Mouse (Mus musculus): ENCODE results near the gene Akr1c14. TPM values are rescaled to one million over a fixed set of nuclear protein-coding genes. Genes with fewer than 3 reads are reported as not detected.
"Not testable (repeated sequence)": the region's sequence is repeated elsewhere in the genome, so short reads cannot be mapped to it uniquely, and the experiment has no call there.

The Akr1c14 gene
- polyA plus RNA-seq, 2 experiments from 2014 or later = not detected

GRCm38 (mm10) chr13:4124471-4124870 is 75.7 kb downstream of the Akr1c14 start:
- not testable (repeated sequence) for ATAC-seq

GRCm38 (mm10) chr13:4125846-4126245 is 77.0 kb downstream of the Akr1c14 start:
- ATAC-seq = not testable (repeated sequence)

- ATAC-seq = peak; percentile 59
Measured at GRCm38 (mm10) chr13:4129100-4129499, 80.3 kb downstream of the Akr1c14 start.

GRCm38 (mm10) chr13:4131317-4131716 is 82.5 kb downstream of the Akr1c14 start:
- ATAC-seq = no peak

GRCm38 (mm10) chr13:4131721-4132120 is 82.9 kb downstream of the Akr1c14 start:
- ATAC-seq = no peak

GRCm38 (mm10) chr13:4133070-4133469 is 84.3 kb downstream of the Akr1c14 start:
- no peak for ATAC-seq

Other genes starting within 250 kb of the Akr1c14 start
- not detected for gene Calml3, start 244.7 kb upstream of the Akr1c14 start, polyA plus RNA-seq (2017; shearing (Covaris generic))
- gene Calm4, start 211.3 kb upstream of the Akr1c14 start, polyA plus RNA-seq (2017; shearing (Covaris generic)) = not detected
- not detected for gene Calm5, start 194.8 kb upstream of the Akr1c14 start, polyA plus RNA-seq (2017; shearing (Covaris generic))
- gene Net1, start 130.8 kb upstream of the Akr1c14 start, polyA plus RNA-seq (2017; shearing (Covaris generic)) = 10 to 100 TPM; 25.3 to 27.0 TPM
- under 1 TPM in 1 of 2 experiments, not detected in 1; 0.33 TPM for gene Tubal3, start 130.7 kb upstream of the Akr1c14 start, polyA plus RNA-seq (2017; shearing (Covaris generic))
- gene Ucn3, start 103.7 kb upstream of the Akr1c14 start, polyA plus RNA-seq (2017; shearing (Covaris generic)) = not detected
- under 1 TPM in 1 of 2 experiments, not detected in 1; 0.28 TPM for gene Akr1c18, start 101.6 kb downstream of the Akr1c14 start, polyA plus RNA-seq (2017; shearing (Covaris generic))
- gene Akr1c13, start 142.1 kb downstream of the Akr1c14 start, polyA plus RNA-seq (2017; shearing (Covaris generic)) = 10 to 100 TPM; 33.0 to 34.7 TPM
- gene Akr1c19, start 179.7 kb downstream of the Akr1c14 start, polyA plus RNA-seq (2017; shearing (Covaris generic)) = not detected
- gene Akr1c12, start 230.4 kb downstream of the Akr1c14 start, polyA plus RNA-seq (2017; shearing (Covaris generic)) = 1 to 10 TPM in 1 of 2 experiments, under 1 TPM in 1; 0.87 to 4.1 TPM

Data from activated CD4-positive, CD25-positive, alpha-beta regulatory T cell, adult 4 months (primary cell).